Mouse (Mus musculus) heart, embryonic 14.5 days (tissue): ENCODE data around the gene Gdf15. TPM values are rescaled to one million over a fixed set of nuclear protein-coding genes. Genes with fewer than 3 reads are reported as not detected.

Experiments used
- ATAC-seq: fragments of 200-750 bp; cut with Nextera tagmentation; 2 replicates; pipeline ENCODE4 v1.8.0; 2017; ENCODE audit warnings: low read depth, moderate TSS enrichment; ENCODE audit not compliant: insufficient number of reproducible peaks, insufficient read depth, low FRiP score
- H3K27ac ChIP-seq, 2 experiments: fragments of 200-500 bp in 1 of 2; fragments of 300-500 bp in 1 of 2; sonication (generic) in 1 of 2; replicated peaks in 1 of 2; 2 replicates each; pipeline ENCODE4 v1.5.1; 2012 to 2014; ENCODE audit warnings: low read depth in 2 of 2, low read length in 2 of 2, control low read depth in 1 of 2, mild to moderate bottlenecking in 1 of 2, mixed read lengths in 1 of 2; ENCODE audit not compliant: control insufficient read depth in 1 of 2, insufficient read depth in 1 of 2
- H3K27me3 ChIP-seq: fragments of 300-500 bp; sonication (generic); 2 replicates; pipeline ENCODE4 v1.6.1; 2014; ENCODE audit warnings: mild to moderate bottlenecking, low read length, control low read depth; ENCODE audit not compliant: control insufficient read depth, insufficient read depth
- H3K36me3 ChIP-seq: fragments of 300-500 bp; sonication (generic); 2 replicates; pipeline ENCODE4 v1.6.1; 2014; ENCODE audit warnings: mild to moderate bottlenecking, control low read depth, low read length, mixed read lengths; ENCODE audit not compliant: control insufficient read depth, insufficient read depth
- H3K4me1 ChIP-seq, 2 experiments: fragments of 200-500 bp in 1 of 2; fragments of 300-500 bp in 1 of 2; sonication (generic) in 1 of 2; 2 replicates each; pipeline ENCODE4 v1.6.1; 2012 to 2014; ENCODE audit warnings: low read length in 2 of 2, control low read depth in 1 of 2, mixed read lengths in 1 of 2; ENCODE audit not compliant: control insufficient read depth in 2 of 2, insufficient read depth in 2 of 2
- H3K4me2 ChIP-seq: fragments of 300-500 bp; sonication (generic); 2 replicates; pipeline ENCODE4 v1.6.1; 2014; ENCODE audit warnings: mild to moderate bottlenecking, low read length
- H3K4me3 ChIP-seq, 2 experiments: fragments of 200-500 bp in 1 of 2; fragments of 300-500 bp in 1 of 2; sonication (generic) in 1 of 2; 2 replicates each; pipeline ENCODE4 v1.5.1; 2012 to 2014; ENCODE audit warnings: low read length in 2 of 2, mild to moderate bottlenecking in 2 of 2, control low read depth in 1 of 2, low read depth in 1 of 2, moderate library complexity in 1 of 2; ENCODE audit not compliant: control insufficient read depth in 1 of 2, insufficient read depth in 1 of 2
- H3K9ac ChIP-seq: fragments of 300-500 bp; sonication (generic); 2 replicates; pipeline ENCODE4 v1.6.1; 2014; ENCODE audit warnings: mild to moderate bottlenecking, low read length
- H3K9me3 ChIP-seq: fragments of 300-500 bp; sonication (generic); 2 replicates; pipeline ENCODE4 v1.6.1; 2016; ENCODE audit warnings: low read length, control low read depth; ENCODE audit not compliant: control insufficient read depth
- WGBS: fragments of 180-500 bp; shearing (Covaris S2); extraction: QIAGEN DNeasy Blood & Tissue Kit; methylation state at CpG from one replicate; pipeline ENCODE4 v1.1.7; 2014; 5-methylcytosine and 5-hydroxymethylcytosine counted together
- polyA plus RNA-seq: library from polyadenylated mRNA; unstranded; fragments of >200 nt; fragmentation: Nextera tagmentation; extraction: Ambion mirVana; gene quantifications from 2 replicates; pipeline ENCODE4 v1.2.1, GENCODE M21; 2014

Gene Gdf15
- polyA plus RNA-seq, 1 experiment from 2014 or later, result 1.1 TPM

DNA sequence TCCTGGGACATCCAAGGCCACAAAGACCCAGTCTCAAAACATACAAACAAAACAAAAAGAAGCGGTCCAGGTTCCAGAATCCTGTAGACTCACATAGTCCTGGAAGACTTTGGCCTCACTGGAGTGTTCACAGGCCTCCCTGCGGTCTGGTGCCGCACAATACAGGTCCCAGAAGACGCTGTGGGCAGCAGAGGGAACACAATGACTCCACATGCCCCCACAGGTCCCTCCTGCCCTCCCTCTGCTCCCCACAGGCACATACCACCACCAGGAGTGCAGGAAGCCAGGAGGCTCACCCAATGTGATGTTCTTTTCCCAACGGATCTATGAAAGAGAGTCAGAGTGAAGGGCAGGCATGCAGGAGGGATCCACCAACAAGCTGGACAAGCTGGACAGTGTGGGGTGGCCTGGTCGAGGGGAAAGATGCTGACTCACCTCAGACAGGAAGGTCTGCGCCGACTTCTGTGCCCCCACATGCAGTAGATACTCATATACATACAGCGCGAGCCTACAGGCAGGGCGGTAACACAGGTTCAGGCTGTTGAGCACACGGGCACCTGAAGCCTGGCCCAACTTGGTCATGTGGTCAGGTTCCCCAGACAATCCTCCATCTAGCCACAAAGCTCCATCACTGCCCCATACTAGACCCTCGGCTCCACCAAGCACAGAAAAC, 30.0 kb downstream of the Gdf15 start:
- WGBS, result 93% methylated on average over 13 of the region's 13 CpGs
- no peak overlapping the region for H3K4me2 ChIP-seq
- no peak overlapping the region for H3K9ac ChIP-seq
- H3K4me3 ChIP-seq, result no peak overlapping the region
- ATAC-seq, result no peak
- H3K9me3 ChIP-seq, result no peaks in the 10 kb centered on the region
- no peaks in the 10 kb centered on the region for H3K27me3 ChIP-seq
- H3K27ac ChIP-seq, result no peak overlapping the region
- H3K4me1 ChIP-seq, result peaks cover 16 to 41% of the 10 kb centered on the region in 2 experiments
- H3K36me3 ChIP-seq, result peaks cover 21% of the 10 kb centered on the region

DNA sequence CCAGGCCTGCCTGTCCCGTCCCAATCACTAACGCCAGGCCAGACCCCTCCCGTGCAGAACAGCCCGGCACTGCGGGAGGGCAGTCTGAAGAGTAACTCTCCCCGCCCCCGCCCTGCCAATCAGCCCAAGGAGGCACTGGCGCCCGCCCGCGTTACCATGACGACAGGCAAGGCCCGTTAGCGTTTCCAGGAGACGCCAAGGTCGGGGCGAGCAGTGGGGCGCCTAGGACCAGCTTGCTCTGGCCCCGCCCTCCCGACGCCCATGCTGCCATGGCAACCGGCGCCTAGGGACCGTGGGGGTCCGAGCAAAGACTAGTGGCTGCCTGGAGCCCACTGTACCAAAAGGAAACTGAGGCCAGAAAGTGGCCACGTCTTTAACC, 31.0 kb downstream of the Gdf15 start:
- Histone ChIP-seq H3K4me3 (peak overlapping the region in 1 of 2 experiments; percentile 16; a peak in 1 of 4 replicates), H3K4me1 (peaks cover 17 to 42% of the 10 kb centered on the region in 2 experiments), H3K4me2 (peak overlapping the region; percentile 59), H3K9ac (peak overlapping the region; percentile 34; the same call in 1 of the 2 replicates), H3K9me3 (no peaks in the 10 kb centered on the region), H3K36me3 (peaks cover 31% of the 10 kb centered on the region), H3K27me3 (no peaks in the 10 kb centered on the region), H3K27ac (peak overlapping the region in 1 of 2 experiments; percentile 69; a peak in 2 of 4 replicates)
- ATAC-seq, result 0 out of 2 replicates have a peak, but pooled peaks have one; percentile 4
- 2% methylated on average over 26 of the region's 26 CpGs for WGBS

DNA sequence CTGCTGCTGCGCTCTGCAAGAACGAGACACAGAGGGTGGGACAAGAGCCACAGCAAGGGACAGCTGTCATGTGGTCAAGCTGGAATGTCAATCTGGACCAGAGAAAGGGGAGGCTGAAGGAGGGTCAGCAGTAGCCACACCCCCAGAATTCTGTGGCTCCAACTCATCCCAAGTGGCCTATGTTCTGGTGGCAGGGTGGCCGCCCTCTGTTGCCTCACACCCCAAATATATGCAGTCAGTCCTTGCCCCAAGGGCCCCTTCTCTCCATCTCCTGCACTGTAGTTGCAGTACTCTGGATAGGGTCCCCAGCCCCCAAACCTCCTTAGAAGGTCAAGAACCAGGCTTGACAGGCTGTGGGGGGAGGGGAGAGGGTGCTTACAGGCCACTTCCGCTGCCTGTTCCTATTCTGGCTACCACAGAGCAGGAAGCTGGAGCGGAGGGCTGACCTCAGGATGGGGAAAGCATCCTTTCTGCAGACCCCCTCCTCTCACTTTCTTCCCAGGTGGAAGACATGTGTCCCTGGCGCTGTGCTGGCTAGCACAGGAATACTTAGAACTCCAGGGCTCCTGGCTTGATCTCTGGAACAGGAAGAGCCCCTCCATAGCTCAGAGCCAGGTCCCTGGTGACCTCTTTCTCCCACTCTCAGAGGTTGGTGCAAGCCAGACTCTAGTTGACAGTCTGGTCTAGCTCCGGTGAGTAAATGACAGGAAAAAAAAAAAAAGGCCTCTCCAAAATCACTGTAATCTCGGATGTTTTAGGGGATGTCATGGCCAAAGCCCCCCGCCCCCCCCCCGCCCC, 31.6 kb downstream of the Gdf15 start:
- H3K27me3 ChIP-seq, result no peaks in the 10 kb centered on the region
- H3K9me3 ChIP-seq, result no peaks in the 10 kb centered on the region
- peak overlapping the region; percentile 59 for H3K4me2 ChIP-seq
- peaks cover 37% of the 10 kb centered on the region for H3K36me3 ChIP-seq
- H3K4me3 ChIP-seq, result peak overlapping the region in 1 of 2 experiments; percentile 16; a peak in 1 of 4 replicates
- H3K4me1 ChIP-seq, result peaks cover 17 to 43% of the 10 kb centered on the region in 2 experiments
- 25% methylated on average over 9 of the region's 10 CpGs for WGBS
- peak overlapping the region in 1 of 2 experiments; percentile 69; a peak in 2 of 4 replicates for H3K27ac ChIP-seq
- ATAC-seq, result no peak
- H3K9ac ChIP-seq, result peak overlapping the region; percentile 34; the same call in 1 of the 2 replicates

DNA sequence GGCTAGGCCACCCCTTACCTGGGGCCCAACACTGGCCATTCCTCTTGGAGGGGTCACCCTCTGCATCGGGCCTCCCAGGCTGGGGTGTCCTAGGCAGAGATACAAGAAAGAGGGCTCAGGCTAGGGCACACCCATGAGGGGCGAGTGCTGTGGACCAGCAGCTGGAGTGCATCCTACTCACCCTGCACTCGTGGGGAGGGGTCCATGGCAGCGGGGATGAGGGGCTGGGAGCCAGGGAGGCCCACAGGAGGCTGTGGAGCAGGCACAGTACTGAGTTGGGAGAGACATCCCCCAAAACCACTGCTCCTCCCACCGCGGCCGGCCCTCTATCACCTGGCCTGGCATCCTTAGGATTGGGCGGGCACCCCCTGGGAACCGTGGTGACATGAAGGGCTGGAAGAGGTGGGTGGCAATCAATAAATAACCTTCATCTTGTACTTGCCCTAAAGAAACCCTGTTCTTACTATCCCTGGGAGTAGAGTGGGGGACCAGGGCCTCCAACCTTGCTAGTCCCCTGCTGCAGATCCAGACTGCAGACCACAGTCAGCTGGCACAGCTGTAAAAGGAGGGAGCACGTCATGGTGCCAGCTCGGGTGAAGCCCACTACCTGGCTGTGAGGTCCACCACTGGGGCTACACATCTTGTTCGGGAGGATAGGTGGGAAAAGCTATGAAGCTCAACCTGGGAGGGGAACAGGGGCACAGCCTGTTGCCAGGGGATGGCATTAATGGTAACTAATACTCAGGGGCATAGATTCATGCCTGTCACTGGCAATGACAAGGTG, 32.6 kb downstream of the Gdf15 start:
- no peak for ATAC-seq
- Histone ChIP-seq H3K9ac (no peak overlapping the region), H3K36me3 (peaks cover 40% of the 10 kb centered on the region), H3K27me3 (no peaks in the 10 kb centered on the region), H3K4me2 (no peak overlapping the region), H3K4me3 (no peak overlapping the region), H3K9me3 (no peaks in the 10 kb centered on the region), H3K27ac (no peak overlapping the region), H3K4me1 (peaks cover 24 to 49% of the 10 kb centered on the region in 2 experiments)
- 86% methylated on average over 11 of the region's 12 CpGs for WGBS

DNA sequence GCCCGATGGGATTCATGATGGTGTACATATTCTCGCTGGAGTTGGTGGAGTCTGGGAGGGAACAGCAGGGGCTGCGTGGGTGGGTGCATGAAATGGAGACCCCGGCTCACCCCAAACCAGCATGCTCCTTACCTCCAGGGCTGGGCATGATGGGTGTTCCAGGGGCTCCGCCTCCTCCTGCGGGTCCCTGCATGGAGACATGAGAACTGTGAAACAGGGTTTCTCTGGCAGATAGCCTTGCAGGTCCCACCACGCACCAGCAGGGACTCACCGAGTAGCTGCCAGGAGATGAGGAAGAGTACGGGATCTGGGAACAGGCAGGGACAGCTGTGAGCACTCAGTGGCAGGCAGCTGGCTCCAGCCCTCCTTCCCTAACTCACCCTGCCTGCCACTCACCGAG, 33.5 kb downstream of the Gdf15 start:
- H3K36me3 ChIP-seq, result peaks cover 40% of the 10 kb centered on the region
- no peak overlapping the region for H3K27ac ChIP-seq
- no peaks in the 10 kb centered on the region for H3K27me3 ChIP-seq
- H3K9me3 ChIP-seq, result no peaks in the 10 kb centered on the region
- peak overlapping the region; percentile 6 to 56; a peak in 3 of 4 replicates for H3K4me3 ChIP-seq
- no peak for ATAC-seq
- H3K4me1 ChIP-seq, result peaks cover 25 to 52% of the 10 kb centered on the region in 2 experiments
- WGBS, result 27% methylated on average over 10 of the region's 10 CpGs
- H3K9ac ChIP-seq, result peak overlapping the region; percentile 86
- peak overlapping the region; percentile 91 for H3K4me2 ChIP-seq

DNA sequence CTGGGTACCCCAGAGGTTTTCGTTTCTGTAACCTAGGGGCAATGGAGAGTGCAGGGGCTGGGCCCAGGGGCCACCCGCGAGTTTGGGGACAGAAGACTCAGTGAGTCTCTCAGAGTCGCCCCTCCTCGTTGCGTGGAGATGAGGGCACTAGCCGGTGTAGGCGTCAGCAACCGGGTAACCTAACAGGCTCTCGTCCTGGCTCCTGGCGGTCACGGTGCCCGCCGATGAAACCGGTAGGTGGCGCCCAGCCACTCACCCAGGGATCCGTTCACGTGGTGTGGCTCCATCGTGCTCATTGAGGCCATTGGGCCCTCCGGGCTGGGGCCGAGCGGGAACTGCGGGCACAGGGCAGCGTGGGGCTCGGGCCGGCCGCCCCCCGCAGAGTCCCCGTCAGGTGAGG, 34.0 kb downstream of the Gdf15 start:
- Histone ChIP-seq H3K9ac (peak overlapping the region; percentile 86), H3K4me2 (peak overlapping the region; percentile 91), H3K4me1 (peaks cover 29 to 56% of the 10 kb centered on the region in 2 experiments), H3K4me3 (peak overlapping the region; percentile 54 to 56), H3K27ac (peak overlapping the region; percentile 9 to 29; a peak in 2 of 4 replicates), H3K36me3 (peaks cover 40% of the 10 kb centered on the region), H3K9me3 (no peaks in the 10 kb centered on the region), H3K27me3 (no peaks in the 10 kb centered on the region)
- 9% methylated on average over 22 of the region's 29 CpGs for WGBS
- ATAC-seq, result 0 out of 2 replicates have a peak, but pooled peaks have one; percentile 8
